Mouse (Mus musculus): ENCODE data around the gene Lypd3. TPM values are rescaled to one million over a fixed set of nuclear protein-coding genes. Genes with fewer than 3 reads are reported as not detected.

The Lypd3 gene
- polyA plus RNA-seq, 1 experiment from 2014 or later, result 0.73 TPM

DNA sequence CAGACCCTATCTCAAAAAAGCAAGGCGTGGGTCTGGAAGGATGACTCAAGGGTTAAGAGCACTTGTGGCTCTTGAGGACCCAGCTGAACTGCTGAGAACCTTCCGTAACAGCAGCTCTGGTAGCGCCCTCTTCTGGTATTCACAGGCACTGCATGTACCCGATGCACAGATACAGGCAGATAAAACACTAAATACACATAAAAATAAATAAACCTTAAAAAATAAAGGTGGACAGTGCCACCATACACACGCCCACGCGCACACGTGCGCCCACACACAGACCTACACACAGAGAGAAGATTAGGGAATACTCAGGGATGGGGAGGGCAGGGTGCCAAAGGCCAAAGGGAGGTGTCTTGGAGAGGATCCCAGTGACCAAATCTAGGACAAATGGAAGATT lies 6.1 kb downstream of the Lypd3 start:
- H3K27ac ChIP-seq (replicated peaks), result no peak overlapping the region
- no peak for ATAC-seq (ENCODE audit: low FRiP score, low read depth)
- H3K4me1 ChIP-seq, result peaks cover 12% of the 10 kb centered on the region
- no peak overlapping the region for H3K9ac ChIP-seq (replicated peaks)
- H3K36me3 ChIP-seq, result no peaks in the 10 kb centered on the region
- no peak overlapping the region for H3K4me2 ChIP-seq (replicated peaks)
- H3K9me3 ChIP-seq, result no peaks in the 10 kb centered on the region
- H3K4me3 ChIP-seq, result no peak overlapping the region
- peaks cover 46% of the 10 kb centered on the region for H3K27me3 ChIP-seq
- WGBS, result 8% methylated on average over 9 of the region's 9 CpGs

DNA sequence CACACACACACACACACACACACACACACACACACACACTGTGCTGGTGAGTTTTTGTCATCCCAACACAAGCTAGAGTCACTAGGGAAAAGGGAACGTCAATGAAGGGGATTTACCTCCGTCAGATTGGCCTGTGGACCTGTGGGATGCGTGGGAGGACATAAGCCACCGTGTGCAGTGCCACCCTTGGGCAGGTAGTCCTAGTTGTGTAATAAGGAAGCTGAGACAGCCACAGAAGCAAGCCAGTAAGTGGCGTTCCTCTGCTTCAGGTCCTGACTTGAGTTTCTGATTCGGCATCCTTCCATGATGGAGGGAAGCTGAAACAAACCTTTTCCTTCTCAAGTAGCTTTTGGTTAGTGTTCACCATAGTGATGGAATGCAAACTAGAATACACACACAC lies 8.1 kb downstream of the Lypd3 start:
- H3K4me1 ChIP-seq, result no peaks in the 10 kb centered on the region
- WGBS, result 89% methylated on average over 6 of the region's 6 CpGs
- no peak overlapping the region for H3K27ac ChIP-seq (replicated peaks)
- H3K4me2 ChIP-seq (replicated peaks), result no peak overlapping the region
- no peaks in the 10 kb centered on the region for H3K9me3 ChIP-seq
- no peak overlapping the region for H3K4me3 ChIP-seq
- peaks cover 26% of the 10 kb centered on the region for H3K27me3 ChIP-seq
- no peaks in the 10 kb centered on the region for H3K36me3 ChIP-seq
- no peak for ATAC-seq (ENCODE audit: low FRiP score, low read depth)
- H3K9ac ChIP-seq (replicated peaks), result no peak overlapping the region

DNA sequence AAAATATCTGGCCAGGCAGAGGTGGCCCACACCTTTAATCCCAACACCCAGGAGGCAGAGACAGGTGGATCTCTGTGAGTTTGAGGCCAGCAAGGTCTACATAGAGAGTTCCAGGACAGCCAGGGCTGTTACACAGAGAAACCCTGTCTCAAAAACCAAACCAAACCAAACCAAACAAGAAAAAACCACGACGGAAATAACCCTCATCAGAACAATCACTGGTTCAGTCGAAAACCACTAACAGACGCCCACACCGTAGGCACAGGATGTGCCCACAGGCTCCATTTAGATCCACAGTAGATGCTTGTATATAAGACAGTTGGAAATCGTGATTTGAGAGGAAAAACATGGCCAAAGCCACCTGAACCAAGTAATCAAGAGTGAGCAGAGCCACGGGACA lies 8.6 kb downstream of the Lypd3 start:
- H3K9me3 ChIP-seq, result no peaks in the 10 kb centered on the region
- no peak overlapping the region for H3K27ac ChIP-seq (replicated peaks)
- ATAC-seq (ENCODE audit: low FRiP score, low read depth), result no peak
- H3K27me3 ChIP-seq, result peaks cover 21% of the 10 kb centered on the region
- no peak overlapping the region for H3K9ac ChIP-seq (replicated peaks)
- no peaks in the 10 kb centered on the region for H3K4me1 ChIP-seq
- H3K36me3 ChIP-seq, result no peaks in the 10 kb centered on the region
- WGBS, result 79% methylated on average over 7 of the region's 7 CpGs
- no peak overlapping the region for H3K4me3 ChIP-seq
- no peak overlapping the region for H3K4me2 ChIP-seq (replicated peaks)

DNA sequence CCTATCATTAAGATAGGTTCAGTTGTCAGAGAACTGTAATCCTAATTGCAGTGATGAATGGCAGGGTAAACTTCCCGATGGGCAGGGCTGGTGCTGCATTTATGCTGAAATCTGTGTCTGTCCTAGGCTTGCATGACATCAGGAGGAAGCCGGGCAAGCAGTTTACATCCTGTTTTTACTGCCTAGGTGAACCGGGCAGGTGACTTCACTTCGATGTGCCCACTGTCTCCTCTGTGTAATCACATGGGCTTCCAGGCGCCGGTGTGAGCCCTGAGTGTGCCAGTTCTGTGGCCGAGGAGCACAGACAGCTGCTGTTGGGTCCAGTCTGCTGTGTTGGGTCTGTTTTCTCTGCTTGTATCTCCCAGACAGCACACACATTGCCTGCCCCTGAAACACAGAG lies 10.1 kb downstream of the Lypd3 start:
- H3K9me3 ChIP-seq, result no peaks in the 10 kb centered on the region
- H3K4me1 ChIP-seq, result no peaks in the 10 kb centered on the region
- 81% methylated on average over 7 of the region's 7 CpGs for WGBS
- H3K27me3 ChIP-seq, result peaks cover 9% of the 10 kb centered on the region
- H3K9ac ChIP-seq (replicated peaks), result no peak overlapping the region
- no peak overlapping the region for H3K4me2 ChIP-seq (replicated peaks)
- no peaks in the 10 kb centered on the region for H3K36me3 ChIP-seq
- H3K27ac ChIP-seq (replicated peaks), result no peak overlapping the region
- ATAC-seq (ENCODE audit: low FRiP score, low read depth), result no peak
- no peak overlapping the region for H3K4me3 ChIP-seq

DNA sequence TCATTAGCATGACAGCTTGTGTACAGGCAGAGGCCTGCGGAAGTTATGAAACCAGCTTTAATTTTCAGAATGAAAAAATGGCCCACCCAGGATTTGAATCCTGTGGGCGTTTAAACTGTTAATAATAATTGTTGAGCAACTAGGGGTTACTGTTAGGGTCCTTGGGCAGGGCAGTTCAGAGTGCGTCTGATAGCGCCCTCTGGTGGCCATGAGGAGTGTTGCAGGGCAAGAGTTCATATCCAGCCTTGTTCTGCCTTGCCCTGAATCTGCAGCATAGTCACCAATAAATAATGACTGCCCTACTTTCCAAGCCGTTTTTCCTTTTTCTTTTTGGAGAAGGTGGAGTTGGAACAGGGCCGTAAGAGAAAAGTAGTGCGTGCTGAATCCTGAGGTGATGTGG lies 17.3 kb downstream of the Lypd3 start:
- H3K4me2 ChIP-seq (replicated peaks), result no peak overlapping the region
- no peak for ATAC-seq (ENCODE audit: low FRiP score, low read depth)
- WGBS, result 26% methylated on average over 7 of the region's 7 CpGs

DNA sequence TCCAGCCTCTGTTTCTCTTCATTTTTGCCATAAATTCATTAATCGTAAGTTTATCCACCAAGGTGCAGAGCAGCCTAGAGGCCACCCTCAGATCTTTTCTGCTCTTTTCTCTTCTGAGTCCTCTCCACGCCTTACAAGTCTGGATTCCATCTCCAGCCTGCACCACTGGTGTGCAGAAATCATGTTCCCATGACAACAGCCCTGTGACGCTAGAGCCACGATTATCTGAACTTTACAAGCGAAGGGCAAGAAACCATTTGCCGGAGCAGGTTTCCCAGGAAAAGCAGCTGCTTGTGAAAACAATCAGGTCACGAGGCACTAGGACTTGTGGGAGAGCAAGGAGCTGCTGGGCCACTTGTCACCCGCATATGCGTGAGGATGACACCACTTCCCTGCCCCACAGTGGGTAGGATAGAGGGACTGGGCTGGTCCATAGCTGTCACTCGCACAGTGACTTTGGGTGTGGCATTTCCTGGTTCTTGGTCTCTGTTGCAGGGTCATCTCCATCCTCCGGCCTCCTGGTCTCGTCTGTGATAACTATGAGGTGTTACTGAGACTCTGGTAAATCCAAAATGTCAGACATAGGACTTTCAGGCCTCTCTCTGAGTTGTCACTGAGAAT lies 23.5 kb downstream of the Lypd3 start:
- 70% methylated on average over 12 of the region's 12 CpGs for WGBS
- Histone ChIP-seq H3K4me1 (no peaks in the 10 kb centered on the region), H3K9me3 (no peaks in the 10 kb centered on the region), H3K9ac (replicated peaks) (no peak overlapping the region), H3K27me3 (0 out of 2 replicates have a peak, but pooled peaks cover 8% of the 10 kb centered on the region), H3K4me3 (no peak overlapping the region), H3K36me3 (no peaks in the 10 kb centered on the region), H3K4me2 (replicated peaks) (no peak overlapping the region), H3K27ac (replicated peaks) (no peak overlapping the region)
- no peak for ATAC-seq (ENCODE audit: low FRiP score, low read depth)

More for the DNA sequence above, 17.3 kb downstream of the Lypd3 start:
- no peak overlapping the region for H3K9ac ChIP-seq (replicated peaks)
- no peaks in the 10 kb centered on the region for H3K9me3 ChIP-seq
- no peak overlapping the region for H3K4me3 ChIP-seq
- H3K4me1 ChIP-seq, result no peaks in the 10 kb centered on the region
- H3K27me3 ChIP-seq, result peaks cover 4% of the 10 kb centered on the region; the same call in 1 of the 2 replicates
- no peaks in the 10 kb centered on the region for H3K36me3 ChIP-seq
- no peak overlapping the region for H3K27ac ChIP-seq (replicated peaks)

DNA sequence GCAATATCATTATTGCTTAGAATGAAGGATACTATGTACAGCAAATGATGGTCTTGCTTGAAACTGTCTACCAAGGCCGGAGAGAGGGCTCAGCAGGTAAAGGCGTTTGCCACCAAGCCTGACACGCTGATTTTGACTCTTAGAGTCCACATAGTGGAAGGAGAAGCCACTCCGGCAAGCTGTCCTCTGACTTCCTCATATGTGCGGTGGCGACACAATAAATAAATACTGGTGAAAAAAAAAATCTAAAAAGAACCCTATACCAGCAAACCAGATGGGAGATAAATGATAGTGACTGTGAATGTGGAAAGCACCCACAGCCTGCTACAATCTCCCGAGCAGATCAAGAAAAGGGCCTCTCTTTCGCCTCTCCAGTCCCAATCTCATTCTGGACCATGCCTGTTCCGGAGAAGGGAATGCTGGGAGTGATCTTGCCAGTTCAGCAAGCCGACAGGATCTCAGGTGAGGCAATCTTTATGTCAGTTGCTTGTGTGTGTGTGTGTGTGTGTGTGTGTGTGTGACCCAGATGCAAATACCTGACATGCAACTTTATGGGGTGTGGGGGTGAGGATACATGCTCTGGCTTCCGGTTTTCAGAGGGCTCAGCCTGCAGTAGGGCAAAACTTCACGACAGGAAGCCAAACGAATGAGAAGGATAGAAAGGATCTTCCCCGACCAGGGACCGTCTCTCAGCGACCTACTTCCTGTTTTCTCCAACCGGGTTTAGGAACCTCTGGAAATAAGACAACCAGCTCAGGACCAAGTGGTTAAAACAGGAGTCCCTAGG lies 25.0 kb downstream of the Lypd3 start:
- H3K9ac ChIP-seq (replicated peaks), result no peak overlapping the region
- 0 out of 2 replicates have a peak, but pooled peaks cover 4% of the 10 kb centered on the region for H3K27me3 ChIP-seq
- no peak for ATAC-seq (ENCODE audit: low FRiP score, low read depth)
- H3K27ac ChIP-seq (replicated peaks), result no peak overlapping the region
- H3K4me2 ChIP-seq (replicated peaks), result no peak overlapping the region
- WGBS, result 73% methylated on average over 17 of the region's 17 CpGs
- no peaks in the 10 kb centered on the region for H3K9me3 ChIP-seq
- H3K4me1 ChIP-seq, result no peaks in the 10 kb centered on the region
- H3K36me3 ChIP-seq, result no peaks in the 10 kb centered on the region
- no peak overlapping the region for H3K4me3 ChIP-seq

DNA sequence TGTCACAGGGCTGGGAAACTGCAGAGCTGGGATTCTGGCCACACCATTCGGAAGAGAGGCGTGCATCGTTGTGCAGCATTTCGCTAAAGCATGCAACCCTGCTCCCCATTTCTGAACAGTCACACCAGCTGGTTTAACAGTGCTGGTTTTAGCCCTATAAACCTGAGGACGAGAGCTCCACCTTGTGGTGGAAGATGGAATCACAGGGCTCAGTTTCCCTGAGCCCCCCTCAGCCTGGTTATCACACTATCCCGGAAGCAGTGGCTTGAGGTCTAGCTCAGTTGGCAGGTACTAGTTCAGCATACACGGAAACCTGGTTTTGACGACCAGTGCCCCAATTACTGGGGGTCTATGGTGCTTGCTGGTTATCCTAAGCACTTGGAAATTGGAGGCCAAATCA lies 26.2 kb downstream of the Lypd3 start:
- Histone ChIP-seq H3K4me3 (no peak overlapping the region), H3K4me1 (no peaks in the 10 kb centered on the region), H3K9me3 (no peaks in the 10 kb centered on the region), H3K4me2 (replicated peaks) (no peak overlapping the region), H3K27ac (replicated peaks) (no peak overlapping the region), H3K9ac (replicated peaks) (no peak overlapping the region), H3K36me3 (no peaks in the 10 kb centered on the region), H3K27me3 (0 out of 2 replicates have a peak, but pooled peaks cover 4% of the 10 kb centered on the region)
- WGBS, result 19% methylated on average over 8 of the region's 8 CpGs
- peak; percentile 75 for ATAC-seq (ENCODE audit: low FRiP score, low read depth)

DNA sequence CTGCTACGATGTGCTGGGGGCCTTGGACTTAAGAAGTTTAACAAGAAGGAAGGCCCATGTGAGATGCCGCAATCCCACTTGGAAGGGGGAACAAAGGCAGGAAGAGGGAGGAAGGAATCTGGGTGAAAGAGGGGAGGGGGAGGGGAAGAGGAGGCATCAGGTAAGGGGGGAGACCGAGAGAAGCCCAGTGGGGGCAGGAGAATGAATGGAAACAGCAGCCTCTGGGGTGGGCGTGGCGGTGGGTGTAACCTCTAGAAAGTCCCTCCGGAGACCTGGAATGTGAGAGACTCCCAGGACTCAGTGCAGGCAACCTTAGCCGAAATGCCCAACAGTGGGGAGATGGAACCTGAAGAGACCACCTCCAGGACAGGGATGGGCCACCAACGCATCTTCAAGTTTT lies 28.0 kb downstream of the Lypd3 start:
- H3K4me2 ChIP-seq (replicated peaks), result no peak overlapping the region
- no peak overlapping the region for H3K27ac ChIP-seq (replicated peaks)
- WGBS, result 45% methylated on average over 8 of the region's 8 CpGs
- H3K4me1 ChIP-seq, result no peaks in the 10 kb centered on the region
- no peak overlapping the region for H3K9ac ChIP-seq (replicated peaks)
- no peaks in the 10 kb centered on the region for H3K9me3 ChIP-seq
- 0 out of 2 replicates have a peak, but pooled peaks cover 4% of the 10 kb centered on the region for H3K27me3 ChIP-seq
- no peak overlapping the region for H3K4me3 ChIP-seq
- no peaks in the 10 kb centered on the region for H3K36me3 ChIP-seq
- ATAC-seq (ENCODE audit: low FRiP score, low read depth), result no peak

DNA sequence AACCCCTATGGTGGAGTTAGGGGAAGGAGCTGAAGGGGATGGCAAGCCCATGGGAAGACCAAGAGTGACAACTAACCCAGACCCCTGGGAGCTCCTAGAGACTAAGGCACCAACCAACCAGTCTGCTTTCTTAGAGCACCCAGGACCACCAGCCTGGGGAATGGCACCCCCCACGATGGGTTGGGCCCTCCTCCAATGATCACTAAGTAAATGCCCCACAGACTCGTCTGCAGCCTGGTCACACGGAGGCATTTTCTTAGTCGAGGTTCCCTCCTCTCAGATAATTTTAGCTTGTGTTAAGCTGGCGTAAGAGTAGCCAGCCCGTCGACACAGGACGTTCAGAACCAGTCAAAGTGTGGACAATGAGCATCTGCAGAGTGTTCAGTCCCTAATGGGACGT lies 28.6 kb downstream of the Lypd3 start:
- no peak overlapping the region for H3K9ac ChIP-seq (replicated peaks)
- no peak for ATAC-seq (ENCODE audit: low FRiP score, low read depth)
- WGBS, result 82% methylated on average over 9 of the region's 9 CpGs
- no peaks in the 10 kb centered on the region for H3K9me3 ChIP-seq
- 0 out of 2 replicates have a peak, but pooled peaks cover 4% of the 10 kb centered on the region for H3K27me3 ChIP-seq
- no peak overlapping the region for H3K4me2 ChIP-seq (replicated peaks)
- no peaks in the 10 kb centered on the region for H3K4me1 ChIP-seq
- H3K27ac ChIP-seq (replicated peaks), result no peak overlapping the region
- H3K36me3 ChIP-seq, result no peaks in the 10 kb centered on the region
- H3K4me3 ChIP-seq, result no peak overlapping the region

DNA sequence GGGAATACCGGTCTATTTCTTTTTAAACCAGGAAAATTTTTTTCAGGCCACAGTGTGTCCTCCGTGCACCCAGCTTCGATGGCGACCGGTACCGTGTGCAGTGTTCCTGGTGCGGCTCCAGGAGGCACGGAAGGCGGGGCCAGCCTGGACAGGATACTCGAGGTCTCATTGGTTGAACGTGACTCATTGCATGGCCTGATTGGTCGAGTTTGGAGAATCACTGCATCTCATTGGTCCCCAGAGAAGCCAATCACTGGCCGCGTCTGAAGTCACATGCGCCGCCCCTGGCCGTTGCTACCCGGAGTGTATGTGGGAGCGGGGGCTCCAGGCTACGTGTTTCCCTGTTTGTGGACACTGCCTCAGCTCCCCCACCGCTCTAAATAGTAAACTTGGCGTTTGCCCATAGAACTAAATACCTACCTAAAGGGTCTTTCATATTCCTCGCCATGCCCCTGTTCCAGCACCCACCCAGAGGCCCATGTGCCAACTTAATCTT lies 35.6 kb downstream of the Lypd3 start:
- Histone ChIP-seq H3K4me3 (no peak overlapping the region), H3K4me2 (replicated peaks) (no peak overlapping the region), H3K27me3 (no peaks in the 10 kb centered on the region), H3K9me3 (no peaks in the 10 kb centered on the region), H3K27ac (replicated peaks) (no peak overlapping the region), H3K9ac (replicated peaks) (no peak overlapping the region), H3K4me1 (no peaks in the 10 kb centered on the region), H3K36me3 (no peaks in the 10 kb centered on the region)
- WGBS, result 90% methylated on average over 23 of the region's 23 CpGs
- no peak for ATAC-seq (ENCODE audit: low FRiP score, low read depth)

DNA sequence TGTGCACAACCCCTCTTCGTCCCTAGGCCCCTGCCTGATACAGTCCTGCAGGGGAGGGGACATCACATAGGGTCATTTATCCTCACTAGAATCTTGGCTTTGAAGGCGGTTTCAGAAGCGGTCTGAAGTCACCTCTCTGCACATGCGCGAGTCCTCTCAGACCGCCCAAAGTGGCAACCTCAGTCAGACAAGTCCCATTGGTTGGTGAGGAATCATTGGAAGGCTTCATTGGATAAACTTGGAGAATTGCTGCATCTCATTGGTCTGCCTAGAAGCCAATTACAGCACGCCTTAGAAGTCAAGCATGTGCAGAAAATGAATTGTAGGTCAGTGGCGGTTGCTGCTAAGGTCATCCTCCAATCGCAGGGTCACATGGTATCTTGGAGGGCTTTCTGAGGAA lies 40.2 kb downstream of the Lypd3 start, which contains the start of gene Tex101:
Gene Tex101, minus strand, starts transcription at position 101 of the 400 bp plus-strand sequence.
- no peak for ATAC-seq (ENCODE audit: low FRiP score, low read depth)
- H3K36me3 ChIP-seq, result no peaks in the 10 kb centered on the region
- 90% methylated on average over 9 of the region's 9 CpGs for WGBS

More for the DNA sequence above, 40.2 kb downstream of the Lypd3 start, which contains the start of gene Tex101:
- no peak within 1 kb of the TSS for H3K9ac ChIP-seq (replicated peaks)
- H3K27ac ChIP-seq (replicated peaks), result no peak within 1 kb of the TSS
- H3K4me2 ChIP-seq (replicated peaks), result no peak within 1 kb of the TSS
- no peak within 1 kb of the TSS for H3K4me3 ChIP-seq
- no peaks in the 10 kb centered on the region for H3K27me3 ChIP-seq
- H3K4me1 ChIP-seq, result no peaks in the 10 kb centered on the region
- H3K9me3 ChIP-seq, result no peaks in the 10 kb centered on the region

All from midbrain, embryonic 12.5 days (tissue).